Mouse (Mus musculus): ENCODE results near the gene Gm266.

Gene Gm266

GRCm38 (mm10) chr12:111437222-111437900 is 48.3 kb downstream of the Gm266 start:
- peak; percentile 60 to 64 for DNase-seq (ENCODE audit: low read depth in 1 of 2, low spot score in 2 of 2)

GRCm38 (mm10) chr12:111436640-111437039 is 49.0 kb downstream of the Gm266 start:
- DNase-seq (ENCODE audit: low read depth in 1 of 2, low spot score in 2 of 2), result no peak

GRCm38 (mm10) chr12:111436170-111436569 is 49.5 kb downstream of the Gm266 start:
- no peak for DNase-seq (ENCODE audit: low read depth in 1 of 2, low spot score in 2 of 2)

- DNase-seq (ENCODE audit: low read depth in 1 of 2, low spot score in 2 of 2), result no peak
Observed at GRCm38 (mm10) chr12:111434745-111435327, 50.8 kb downstream of the Gm266 start.
